Mouse (Mus musculus) midbrain, embryonic 11.5 days (tissue): Measurements from ENCODE around the gene Rras2. TPM values are rescaled to one million over a fixed set of nuclear protein-coding genes. Genes with fewer than 3 reads are reported as not detected.

Experiments used
- ATAC-seq: fragments of 200-750 bp; cut with Nextera tagmentation; 2 replicates; pipeline ENCODE4 v1.8.0; 2017; ENCODE audit warnings: moderate TSS enrichment, moderate library complexity; ENCODE audit not compliant: low FRiP score
- DNase-seq: peaks from one replicate; pipeline ENCODE4 v3.0.0; 2015; ENCODE audit warnings: low spot score; ENCODE audit errors: missing footprints
- H3K27ac ChIP-seq: fragments of 300-500 bp; sonication (generic); 2 replicates; pipeline ENCODE4 v1.5.1; 2014; ENCODE audit warnings: low read depth, low read length
- H3K27me3 ChIP-seq: fragments of 300-500 bp; sonication (generic); 2 replicates; pipeline ENCODE4 v1.6.1; 2014; ENCODE audit warnings: mild to moderate bottlenecking, low read length, moderate library complexity, mixed read lengths; ENCODE audit not compliant: control insufficient read depth, insufficient read depth
- H3K36me3 ChIP-seq: fragments of 300-500 bp; sonication (generic); 2 replicates; pipeline ENCODE4 v1.6.1; 2014; ENCODE audit warnings: mild to moderate bottlenecking, low read length, moderate library complexity, mixed read lengths; ENCODE audit not compliant: control insufficient read depth, insufficient read depth
- H3K4me1 ChIP-seq: fragments of 300-500 bp; sonication (generic); 2 replicates; pipeline ENCODE4 v1.6.1; 2014; ENCODE audit warnings: low read length; ENCODE audit not compliant: control insufficient read depth, insufficient read depth
- H3K4me2 ChIP-seq: fragments of 300-500 bp; sonication (generic); 2 replicates; pipeline ENCODE4 v1.6.1; 2014; ENCODE audit warnings: mild to moderate bottlenecking, moderate library complexity
- H3K4me3 ChIP-seq: fragments of 300-500 bp; sonication (generic); 2 replicates; pipeline ENCODE4 v1.5.1; 2014; ENCODE audit warnings: low read depth, low read length
- H3K9ac ChIP-seq: fragments of 300-500 bp; sonication (generic); 2 replicates; pipeline ENCODE4 v1.6.1; 2014; ENCODE audit warnings: low read length
- H3K9me3 ChIP-seq: fragments of 300-500 bp; sonication (generic); 2 replicates; pipeline ENCODE4 v1.6.1; 2016; ENCODE audit warnings: low read length; ENCODE audit not compliant: control insufficient read depth
- WGBS: fragments of 180-500 bp; shearing (Covaris S2); extraction: QIAGEN DNeasy Blood & Tissue Kit; methylation state at CpG from one replicate; pipeline ENCODE4 v1.1.7; 2014; 5-methylcytosine and 5-hydroxymethylcytosine counted together
- polyA plus RNA-seq: library from polyadenylated mRNA; unstranded; fragments of >200 nt; fragmentation: Nextera tagmentation; extraction: Ambion mirVana; gene quantifications from 2 replicates; pipeline ENCODE4 v1.2.1, GENCODE M21; 2014

Rras2 gene
- polyA plus RNA-seq, 1 experiment from 2014 or later, result 26.7 TPM

- no peak for DNase-seq
- H3K4me3 ChIP-seq, result no peak overlapping the region
- no peaks in the 10 kb centered on the region for H3K36me3 ChIP-seq
- H3K27me3 ChIP-seq, result no peaks in the 10 kb centered on the region
- no peak overlapping the region for H3K4me2 ChIP-seq
- H3K27ac ChIP-seq, result no peak overlapping the region
- H3K9me3 ChIP-seq, result no peaks in the 10 kb centered on the region
- H3K9ac ChIP-seq, result no peak overlapping the region
- peaks cover 14% of the 10 kb centered on the region for H3K4me1 ChIP-seq
- no peak for ATAC-seq
- 80% methylated on average over 8 of the region's 8 CpGs for WGBS
Observed at GRCm38 (mm10) chr7:114063534-114063933, 54.0 kb downstream of the Rras2 start.

DNA sequence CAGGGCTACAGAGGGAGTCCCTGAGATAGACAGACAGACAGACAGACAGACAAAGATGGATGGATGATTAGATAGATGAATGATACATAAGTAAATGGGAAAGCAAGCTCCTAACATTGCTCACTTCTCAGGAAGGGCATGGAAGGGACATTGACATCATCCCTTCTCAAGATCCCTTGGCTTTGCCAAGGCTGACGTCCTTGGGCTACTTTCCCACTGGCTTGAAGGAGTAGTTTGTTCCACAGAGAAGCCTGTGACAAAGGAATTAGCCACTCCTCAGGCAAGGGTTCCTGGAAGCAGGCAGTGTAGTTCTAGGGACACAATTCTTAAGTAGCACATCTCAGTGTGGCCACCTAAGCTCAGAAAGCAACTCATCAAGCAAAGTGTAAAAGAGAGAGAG, 55.1 kb downstream of the Rras2 start:
- no peak overlapping the region for H3K4me3 ChIP-seq
- no peaks in the 10 kb centered on the region for H3K27me3 ChIP-seq
- H3K4me2 ChIP-seq, result no peak overlapping the region
- no peak for DNase-seq
- H3K4me1 ChIP-seq, result peaks cover 14% of the 10 kb centered on the region
- no peak overlapping the region for H3K9ac ChIP-seq
- no peak overlapping the region for H3K27ac ChIP-seq
- no peak for ATAC-seq
- no peaks in the 10 kb centered on the region for H3K9me3 ChIP-seq
- H3K36me3 ChIP-seq, result no peaks in the 10 kb centered on the region
- 56% methylated on average over 1 of the region's 1 CpGs for WGBS

DNA sequence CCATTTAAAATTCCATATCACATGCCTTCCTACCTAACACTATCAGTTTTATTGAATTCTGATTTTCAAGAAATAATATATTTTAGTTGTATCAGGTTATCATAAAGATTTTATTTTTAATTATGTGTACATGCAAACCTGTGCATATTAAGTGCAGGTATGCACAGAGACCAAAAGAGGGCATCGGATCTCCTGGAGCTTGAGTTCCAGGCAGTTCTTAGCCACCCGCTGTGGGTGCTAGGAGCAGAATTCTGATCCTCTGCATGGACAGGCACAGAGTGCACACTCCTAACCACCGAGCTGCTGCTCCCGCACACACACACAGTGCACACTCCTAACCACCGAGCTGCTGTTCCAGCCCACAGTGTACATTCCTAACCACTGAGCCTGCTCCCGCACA, 57.1 kb downstream of the Rras2 start:
- Histone ChIP-seq H3K27ac (no peak overlapping the region), H3K4me1 (peaks cover 3% of the 10 kb centered on the region; the same call in 1 of the 2 replicates), H3K4me3 (no peak overlapping the region), H3K36me3 (no peaks in the 10 kb centered on the region), H3K4me2 (no peak overlapping the region), H3K9me3 (no peaks in the 10 kb centered on the region), H3K9ac (no peak overlapping the region), H3K27me3 (no peaks in the 10 kb centered on the region)
- ATAC-seq (no peak), DNase-seq (no peak)
- WGBS, result 95% methylated on average over 6 of the region's 6 CpGs

DNA sequence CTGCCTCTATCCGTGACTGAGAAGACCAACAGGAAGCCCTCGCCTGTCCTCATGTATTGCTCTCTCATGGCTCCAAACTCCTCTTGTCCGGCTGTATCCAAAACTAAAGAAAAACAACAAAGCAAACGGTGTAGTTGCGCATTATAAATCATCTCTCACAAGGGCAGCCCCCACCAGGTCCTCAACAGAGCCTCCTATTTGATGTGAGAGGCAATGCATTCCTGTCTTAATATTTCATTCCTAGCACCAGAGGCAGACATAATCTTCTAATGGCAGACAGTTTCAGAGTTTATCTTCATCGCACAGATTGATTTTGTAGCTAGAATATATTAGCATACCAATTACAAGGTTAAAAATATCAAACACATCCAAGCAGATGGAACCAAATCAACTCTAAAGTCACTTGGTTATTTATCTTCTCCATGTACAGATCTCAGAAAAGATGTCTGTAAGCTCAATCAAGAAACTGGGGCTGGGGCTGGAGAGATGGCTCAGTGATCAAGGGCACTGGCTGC, 58.6 kb downstream of the Rras2 start:
- whole genome bisulfite sequencing, result 90% methylated on average over 6 of the region's 6 CpGs
- H3K27me3 ChIP-seq, result no peaks in the 10 kb centered on the region
- no peak overlapping the region for H3K4me2 ChIP-seq
- H3K9ac ChIP-seq, result no peak overlapping the region
- no peaks in the 10 kb centered on the region for H3K36me3 ChIP-seq
- H3K27ac ChIP-seq, result no peak overlapping the region
- H3K4me1 ChIP-seq, result no peaks in the 10 kb centered on the region
- no peak for ATAC-seq
- H3K9me3 ChIP-seq, result no peaks in the 10 kb centered on the region
- no peak overlapping the region for H3K4me3 ChIP-seq
- no peak for DNase-seq

DNA sequence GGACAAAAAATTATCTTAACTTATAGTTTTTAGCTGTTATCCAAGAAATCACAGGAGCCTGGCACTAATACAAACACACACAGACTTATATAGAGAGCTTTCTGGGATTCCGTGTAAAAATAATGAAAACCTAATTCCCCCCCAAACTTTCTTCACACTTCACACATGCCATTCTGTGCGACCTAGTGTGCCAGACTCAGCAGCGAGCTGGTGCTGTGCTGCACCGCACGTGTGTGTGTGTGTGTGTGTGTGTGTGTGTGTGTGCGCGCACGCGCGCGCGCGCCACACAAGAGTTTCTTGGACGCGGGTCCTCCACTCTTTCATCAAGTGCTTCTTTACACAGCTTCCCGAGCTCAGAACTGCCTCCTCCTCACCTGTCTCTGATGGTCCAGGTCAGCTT, 59.4 kb downstream of the Rras2 start:
- Histone ChIP-seq H3K36me3 (no peaks in the 10 kb centered on the region), H3K9me3 (no peaks in the 10 kb centered on the region), H3K27me3 (no peaks in the 10 kb centered on the region), H3K9ac (no peak overlapping the region), H3K27ac (no peak overlapping the region), H3K4me2 (no peak overlapping the region), H3K4me3 (no peak overlapping the region), H3K4me1 (no peaks in the 10 kb centered on the region)
- ATAC-seq, result no peak
- WGBS, result 93% methylated on average over 16 of the region's 16 CpGs
- DNase-seq, result no peak

DNA sequence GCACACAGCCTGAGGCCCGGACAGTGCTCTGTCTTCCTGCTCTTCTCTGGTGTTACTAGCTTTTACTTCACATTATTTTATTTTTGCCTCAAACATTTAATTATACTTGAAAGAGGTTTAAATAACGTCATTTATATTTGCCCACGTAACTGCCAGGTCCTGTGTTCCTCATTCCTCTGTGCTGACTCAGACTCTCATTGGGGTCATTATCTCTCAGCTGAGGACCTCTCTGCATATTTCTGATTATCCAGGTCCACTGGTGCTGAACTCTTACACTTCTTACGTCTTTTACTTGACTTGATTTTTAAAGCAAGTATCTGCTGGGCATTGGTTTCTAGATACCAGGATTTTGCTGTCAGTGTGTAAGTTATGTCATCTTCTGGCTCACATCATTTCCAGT, 63.9 kb downstream of the Rras2 start:
- Histone ChIP-seq H3K4me2 (no peak overlapping the region), H3K27me3 (no peaks in the 10 kb centered on the region), H3K4me1 (no peaks in the 10 kb centered on the region), H3K4me3 (no peak overlapping the region), H3K9me3 (no peaks in the 10 kb centered on the region), H3K27ac (no peak overlapping the region), H3K36me3 (no peaks in the 10 kb centered on the region), H3K9ac (no peak overlapping the region)
- WGBS, result 89% methylated on average over 4 of the region's 4 CpGs
- DNase-seq (no peak), ATAC-seq (no peak)

DNA sequence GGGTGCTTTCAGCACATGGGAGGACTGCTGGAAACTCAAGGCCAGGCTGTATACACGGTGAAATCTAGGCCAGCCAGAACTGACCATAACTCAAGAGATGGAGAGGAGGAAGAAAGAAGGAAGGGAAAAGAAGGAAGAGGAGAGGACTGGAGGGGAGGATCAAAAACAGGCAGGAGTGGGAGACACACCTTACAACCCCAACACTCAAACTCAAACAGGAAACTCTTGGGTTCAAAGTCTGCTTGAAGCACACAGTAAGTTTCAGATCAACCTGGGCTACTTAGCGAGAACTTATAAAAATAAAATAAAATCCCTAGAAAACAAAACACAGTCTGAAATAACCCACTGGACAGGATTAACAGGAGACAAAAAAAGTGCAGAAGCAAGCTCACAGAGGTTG, 71.8 kb downstream of the Rras2 start:
- 87% methylated on average over 2 of the region's 2 CpGs for WGBS
- Histone ChIP-seq H3K9ac (no peak overlapping the region), H3K4me1 (no peaks in the 10 kb centered on the region), H3K4me3 (no peak overlapping the region), H3K4me2 (no peak overlapping the region), H3K36me3 (no peaks in the 10 kb centered on the region), H3K27me3 (no peaks in the 10 kb centered on the region), H3K27ac (no peak overlapping the region), H3K9me3 (no peaks in the 10 kb centered on the region)
- no peak for ATAC-seq
- DNase-seq, result no peak

DNA sequence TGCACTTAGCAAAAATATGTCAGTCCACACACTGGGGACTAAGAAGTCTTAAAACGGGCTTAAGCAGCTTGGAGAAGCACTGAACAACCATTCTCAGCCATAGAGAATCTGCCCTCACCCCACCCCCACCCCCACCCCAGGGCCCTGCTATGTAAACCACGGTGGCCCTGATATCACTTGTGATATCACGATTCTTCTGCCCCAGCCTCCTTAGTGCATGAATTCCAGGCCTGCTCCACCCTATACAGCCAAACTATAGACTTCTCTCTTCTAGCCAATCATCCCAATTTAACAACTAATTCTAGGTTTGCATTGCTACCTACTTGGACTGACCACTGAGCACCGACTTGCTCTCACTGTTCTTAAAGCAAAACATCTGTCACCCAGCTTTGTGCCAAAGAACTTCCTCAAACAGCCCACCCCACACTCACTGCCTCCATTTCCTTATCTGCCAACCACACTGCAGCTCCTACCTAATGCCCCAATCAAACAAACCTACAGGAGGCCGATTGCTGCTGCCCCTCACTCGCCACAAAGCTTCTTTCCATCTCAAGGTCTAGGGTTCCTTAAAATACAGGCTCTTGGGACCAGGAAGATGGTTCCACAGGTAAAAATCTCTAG, 73.5 kb downstream of the Rras2 start:
- no peaks in the 10 kb centered on the region for H3K27me3 ChIP-seq
- WGBS, result 83% methylated on average over 6 of the region's 6 CpGs
- no peak overlapping the region for H3K4me2 ChIP-seq
- DNase-seq (no peak), ATAC-seq (no peak)
- no peak overlapping the region for H3K9ac ChIP-seq
- H3K27ac ChIP-seq, result no peak overlapping the region
- no peaks in the 10 kb centered on the region for H3K9me3 ChIP-seq
- H3K36me3 ChIP-seq, result no peaks in the 10 kb centered on the region
- H3K4me3 ChIP-seq, result no peak overlapping the region
- no peaks in the 10 kb centered on the region for H3K4me1 ChIP-seq

DNA sequence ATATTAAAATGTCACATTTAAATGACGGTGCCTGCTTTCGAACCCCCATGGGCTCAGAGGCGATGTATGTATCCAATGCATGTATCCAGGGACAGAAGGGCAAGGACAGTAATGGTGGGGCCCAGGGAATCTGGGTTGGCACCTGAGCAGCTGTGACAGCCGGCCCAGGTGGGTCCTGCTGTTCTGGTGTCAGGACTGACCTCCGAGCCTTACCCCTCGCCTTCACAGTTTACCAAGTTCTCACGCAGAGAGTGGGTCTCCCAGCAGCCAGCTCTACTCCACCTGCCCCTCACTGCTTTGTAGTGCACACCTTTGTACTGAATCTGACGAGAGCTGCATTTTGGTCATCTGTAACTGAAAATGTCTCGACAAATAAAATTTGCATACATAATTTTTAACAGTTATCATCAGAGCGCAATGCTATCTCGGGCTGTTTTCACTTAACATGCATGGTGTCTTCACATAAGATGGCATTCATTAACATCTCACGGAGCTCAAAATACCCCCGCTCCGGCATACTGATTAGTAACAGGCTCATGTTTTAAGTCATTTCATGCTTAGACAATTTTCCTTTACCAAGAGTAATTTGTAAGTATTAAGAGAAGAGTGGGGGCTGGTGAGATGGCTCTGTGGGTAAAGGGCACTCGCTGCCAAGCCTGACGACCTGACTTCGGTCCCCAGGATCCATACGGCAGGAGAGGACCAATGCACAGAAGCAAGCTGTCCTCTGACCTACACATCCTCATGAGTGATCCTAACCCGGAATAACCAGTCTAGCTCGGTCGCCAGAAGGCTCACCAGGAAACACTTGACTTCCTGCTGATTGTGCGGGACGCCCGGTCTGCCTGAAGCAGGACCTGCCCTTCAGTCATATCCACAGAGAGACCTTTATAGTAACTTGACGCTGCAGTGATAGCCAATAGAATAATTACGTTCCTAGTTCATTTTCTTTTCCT, 74.3 kb downstream of the Rras2 start:
- Histone ChIP-seq H3K9ac (no peak overlapping the region), H3K27ac (no peak overlapping the region), H3K36me3 (no peaks in the 10 kb centered on the region), H3K4me1 (no peaks in the 10 kb centered on the region), H3K4me3 (no peak overlapping the region), H3K27me3 (no peaks in the 10 kb centered on the region), H3K4me2 (no peak overlapping the region), H3K9me3 (no peaks in the 10 kb centered on the region)
- DNase-seq (no peak), ATAC-seq (no peak)
- WGBS, result 91% methylated on average over 26 of the region's 26 CpGs
